Mouse (Mus musculus) lung, postnatal 4 days (tissue): ENCODE data around the gene Slc26a11.

ENCODE experiments used
- DNase-seq, 2 experiments: peaks; one replicate each; pipeline ENCODE4 v3.0.0; 2021

The Slc26a11 gene

GRCm38 (mm10) chr11:119355443-119356385 lies at the start of gene Slc26a11, which contains the start of gene Sgsh:
Gene Slc26a11 (plus strand): TSS chr11:119355557.
Gene Sgsh (minus strand): TSS chr11:119355536.
- DNase-seq, result peak; percentile 93

- no peak for DNase-seq
Observed at GRCm38 (mm10) chr11:119306762-119307657, 48.3 kb upstream of the Slc26a11 start.

GRCm38 (mm10) chr11:119307658-119307867 lies 47.8 kb upstream of the Slc26a11 start, which contains the start of gene Card14:
Gene Card14 (plus strand): TSS chr11:119307768.
- no peak for DNase-seq

GRCm38 (mm10) chr11:119307916-119308315 lies 47.4 kb upstream of the Slc26a11 start:
- peak; percentile 33 to 61 for DNase-seq

- no peak for DNase-seq
Observed at GRCm38 (mm10) chr11:119310621-119311020, 44.7 kb upstream of the Slc26a11 start.

GRCm38 (mm10) chr11:119314252-119314936 lies 41.0 kb upstream of the Slc26a11 start:
- DNase-seq, result no peak

GRCm38 (mm10) chr11:119316720-119317119 lies 38.6 kb upstream of the Slc26a11 start:
- DNase-seq, result no peak

- DNase-seq, result no peak
Observed at GRCm38 (mm10) chr11:119322521-119322920, 32.8 kb upstream of the Slc26a11 start.

- DNase-seq, result no peak
Observed at GRCm38 (mm10) chr11:119325068-119325467, 30.3 kb upstream of the Slc26a11 start.

GRCm38 (mm10) chr11:119330592-119330991 lies 24.8 kb upstream of the Slc26a11 start:
- DNase-seq, result no peak

GRCm38 (mm10) chr11:119331970-119332369 lies 23.4 kb upstream of the Slc26a11 start:
- DNase-seq, result no peak

GRCm38 (mm10) chr11:119338271-119339059 lies 16.9 kb upstream of the Slc26a11 start:
- no peak for DNase-seq

- DNase-seq, result no peak
Observed at GRCm38 (mm10) chr11:119339179-119339578, 16.2 kb upstream of the Slc26a11 start.

- DNase-seq, result peak; percentile 65 to 77
Observed at GRCm38 (mm10) chr11:119339637-119340036, 15.7 kb upstream of the Slc26a11 start.

- peak in 1 of 2 experiments; percentile 45 for DNase-seq
Observed at GRCm38 (mm10) chr11:119344178-119344577, 11.2 kb upstream of the Slc26a11 start.

- DNase-seq, result no peak
Observed at GRCm38 (mm10) chr11:119344865-119345264, 10.5 kb upstream of the Slc26a11 start.

- DNase-seq, result no peak
Observed at GRCm38 (mm10) chr11:119347125-119347524, 8.2 kb upstream of the Slc26a11 start.

- DNase-seq, result no peak
Observed at GRCm38 (mm10) chr11:119352113-119352512, 3.2 kb upstream of the Slc26a11 start.

- no peak for DNase-seq
Observed at GRCm38 (mm10) chr11:119353946-119354345, 1.4 kb upstream of the Slc26a11 start.

- DNase-seq, result peak; percentile 85 to 90
Observed at GRCm38 (mm10) chr11:119354798-119355442, 437 bp upstream of the Slc26a11 start.

- no peak for DNase-seq
Observed at GRCm38 (mm10) chr11:119359089-119359488, 3.7 kb downstream of the Slc26a11 start.
